Mouse (Mus musculus): ENCODE measurements around the gene Tom1l1. TPM values are rescaled to one million over a fixed set of nuclear protein-coding genes. Genes with fewer than 3 reads are reported as not detected.

Tom1l1 gene
- polyA plus RNA-seq, 1 experiment from 2014 or later, result 32.5 TPM

GRCm38 (mm10) chr11:90614743-90615142, 73.4 kb downstream of the Tom1l1 start:
- DNase-seq (ENCODE audit: low spot score), result no peak
- Histone ChIP-seq H3K27me3 (replicated peaks; ENCODE audit: insufficient read depth, low read length) (no peaks in the 10 kb centered on the region), H3K4me2 (replicated peaks; ENCODE audit: low read depth, low read length) (no peak overlapping the region), H3K4me1 (ENCODE audit: insufficient read depth, low read depth, low read length) (no peaks in the 10 kb centered on the region), H3K27ac (ENCODE audit: low read length) (no peak overlapping the region), H3K4me3 (ENCODE audit: low read depth, low read length) (no peak overlapping the region), H3K9ac (replicated peaks; ENCODE audit: low read depth) (no peak overlapping the region), H3K9me3 (ENCODE audit: low read length) (no peaks in the 10 kb centered on the region), H3K36me3 (ENCODE audit: insufficient read depth, low read length) (no peaks in the 10 kb centered on the region)
- WGBS, result 61% methylated on average over 6 of the region's 6 CpGs
- no peak for TF ChIP-seq EP300 (IDR thresholded peaks at IDR 0.05)
- no peak for TF ChIP-seq CTCF (IDR thresholded peaks at IDR 0.05)
- ATAC-seq, result no peak

GRCm38 (mm10) chr11:90612118-90612517, 76.0 kb downstream of the Tom1l1 start:
- Histone ChIP-seq H3K9me3 (ENCODE audit: low read length) (no peaks in the 10 kb centered on the region), H3K36me3 (ENCODE audit: insufficient read depth, low read length) (no peaks in the 10 kb centered on the region), H3K27me3 (replicated peaks; ENCODE audit: insufficient read depth, low read length) (no peaks in the 10 kb centered on the region), H3K4me1 (ENCODE audit: insufficient read depth, low read depth, low read length) (no peaks in the 10 kb centered on the region), H3K4me3 (ENCODE audit: low read depth, low read length) (no peak overlapping the region), H3K27ac (ENCODE audit: low read length) (no peak overlapping the region), H3K9ac (replicated peaks; ENCODE audit: low read depth) (no peak overlapping the region), H3K4me2 (replicated peaks; ENCODE audit: low read depth, low read length) (no peak overlapping the region)
- no peak for TF ChIP-seq EP300 (IDR thresholded peaks at IDR 0.05)
- no peak for TF ChIP-seq CTCF (IDR thresholded peaks at IDR 0.05)
- ATAC-seq (no peak), DNase-seq (ENCODE audit: low spot score) (no peak)

DNA sequence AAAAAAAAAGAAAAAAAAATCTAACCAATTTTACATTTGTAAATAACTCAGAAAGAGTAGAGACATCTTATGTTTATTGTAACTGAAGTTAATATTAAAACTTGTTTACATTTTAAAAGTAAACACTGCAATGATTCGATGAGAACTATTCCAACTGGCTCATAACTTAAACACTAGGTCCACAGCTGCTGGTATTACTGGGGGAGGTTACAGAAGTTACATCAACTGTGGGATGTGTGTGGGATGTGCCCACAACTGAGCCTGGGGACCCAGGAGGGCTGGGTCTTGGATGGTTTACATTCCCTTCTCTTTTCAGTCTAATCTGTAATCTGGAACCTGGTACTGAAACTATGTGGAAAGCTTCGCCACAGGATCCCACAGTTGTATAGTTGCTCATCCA, 85.1 kb downstream of the Tom1l1 start:
- DNase-seq (ENCODE audit: low spot score), result no peak
- Histone ChIP-seq H3K27me3 (replicated peaks; ENCODE audit: insufficient read depth, low read length) (no peaks in the 10 kb centered on the region), H3K9me3 (ENCODE audit: low read length) (no peaks in the 10 kb centered on the region), H3K4me2 (replicated peaks; ENCODE audit: low read depth, low read length) (no peak overlapping the region), H3K27ac (ENCODE audit: low read length) (no peak overlapping the region), H3K9ac (replicated peaks; ENCODE audit: low read depth) (no peak overlapping the region), H3K4me3 (ENCODE audit: low read depth, low read length) (no peak overlapping the region), H3K36me3 (ENCODE audit: insufficient read depth, low read length) (no peaks in the 10 kb centered on the region), H3K4me1 (ENCODE audit: insufficient read depth, low read depth, low read length) (no peaks in the 10 kb centered on the region)
- TF ChIP-seq CTCF (IDR thresholded peaks at IDR 0.05), result no peak
- TF ChIP-seq EP300 (IDR thresholded peaks at IDR 0.05), result no peak
- WGBS, result 48% methylated on average over 2 of the region's 2 CpGs
- no peak for ATAC-seq

DNA sequence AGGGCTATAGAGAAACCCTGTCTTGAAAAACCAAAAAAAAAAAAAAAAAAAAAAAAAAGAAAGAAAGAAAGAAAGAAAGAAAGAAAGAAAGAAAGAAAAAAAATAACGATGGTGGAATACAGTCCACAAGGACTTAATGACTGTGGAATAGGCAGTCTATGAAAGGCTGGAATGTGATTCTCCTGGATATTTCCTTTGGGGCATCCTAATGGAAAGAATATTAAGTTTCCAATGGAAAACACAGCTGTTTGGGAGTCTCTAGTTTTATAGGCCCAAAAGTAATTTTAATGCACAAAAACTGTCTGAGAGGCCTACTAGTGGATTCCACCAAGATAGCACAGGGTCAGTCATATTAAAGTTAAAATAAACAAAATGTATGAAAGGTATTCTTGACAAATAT, 92.3 kb downstream of the Tom1l1 start:
- no peak overlapping the region for H3K4me3 ChIP-seq (ENCODE audit: low read depth, low read length)
- DNase-seq (ENCODE audit: low spot score) (no peak), ATAC-seq (no peak)
- no peaks in the 10 kb centered on the region for H3K9me3 ChIP-seq (ENCODE audit: low read length)
- H3K27ac ChIP-seq (ENCODE audit: low read length), result no peak overlapping the region
- H3K36me3 ChIP-seq (ENCODE audit: insufficient read depth, low read length), result no peaks in the 10 kb centered on the region
- no peak overlapping the region for H3K4me2 ChIP-seq (replicated peaks; ENCODE audit: low read depth, low read length)
- WGBS, result 92% methylated on average over 1 of the region's 1 CpGs
- no peaks in the 10 kb centered on the region for H3K27me3 ChIP-seq (replicated peaks; ENCODE audit: insufficient read depth, low read length)
- TF ChIP-seq EP300 (IDR thresholded peaks at IDR 0.05) (no peak), CTCF (IDR thresholded peaks at IDR 0.05) (no peak)
- H3K9ac ChIP-seq (replicated peaks; ENCODE audit: low read depth), result no peak overlapping the region
- H3K4me1 ChIP-seq (ENCODE audit: insufficient read depth, low read depth, low read length), result no peaks in the 10 kb centered on the region

Other genes with a start within 250 kb of the Tom1l1 start
- gene Stxbp4, start 50.3 kb downstream of the Tom1l1 start, polyA plus RNA-seq (2015; fragmentation: Nextera tagmentation; extraction: Ambion mirVana), result 4.2 and 6.9 TPM in 2 replicates
- 17.6 and 20.0 TPM in 2 replicates for gene Cox11, start 50.2 kb downstream of the Tom1l1 start, polyA plus RNA-seq (2015; fragmentation: Nextera tagmentation; extraction: Ambion mirVana)